22 mouse cellular contexts compared by ENCODE assay signal in the genomic region with DNA sequence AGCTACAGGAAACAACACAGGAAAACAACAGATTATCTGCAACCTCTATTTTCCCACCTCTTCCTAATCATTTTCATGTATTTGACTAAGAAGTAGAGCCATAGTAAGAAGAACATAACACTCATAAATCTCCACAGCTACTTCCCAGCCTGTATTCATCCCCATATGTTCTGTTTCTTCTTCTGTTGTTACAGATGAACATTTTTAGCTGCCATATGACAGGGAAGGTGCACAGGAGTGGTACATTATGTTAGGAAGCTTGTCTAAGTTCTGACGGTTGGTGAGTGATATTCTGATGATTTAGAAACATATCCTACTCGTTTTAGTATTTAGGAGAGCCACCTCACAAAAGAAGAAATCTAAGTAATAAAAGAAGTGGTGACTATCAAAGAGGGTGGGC.
DNase-seq lines count a peak whose midpoint lies in the region; ATAC-seq and TF ChIP-seq lines count a peak whose summit lies in the region.
"Had no signal": no experiment of that assay in that cellular context is flagged by ENCODE, and none has a peak within 500 bp of the region (broad histone marks: within the 10 kb centered on the region; RNA-seq: fewer than 3 reads in every experiment).

No protein-coding gene starts in this region.

- no peak for TF ChIP-seq POLR2A in cerebellum, adult 2 months (IDR thresholded peaks at IDR 0.05; ENCODE audit: borderline replicate concordance, insufficient read depth, low read length)

- H3K27me3 ChIP-seq in cerebellum, adult 2 months (ENCODE audit: control insufficient read depth, insufficient read depth, low read length) = no peaks in the 10 kb centered on the region
- H3K27me3 ChIP-seq: embryonic facial prominence, embryonic 15.5 days; forebrain, embryonic 15.5 days; heart, embryonic 13.5 days; hindbrain, embryonic 12.5 days had no signal

- no peak overlapping the region for H3K4me3 ChIP-seq in cerebellum, adult 2 months (replicated peaks; ENCODE audit: insufficient read depth, low read depth, low read length)
- H3K4me3 ChIP-seq: embryonic facial prominence, embryonic 15.5 days; erythroblast, embryonic 14.5 days; forebrain, embryonic 10.5 days; forebrain, embryonic 15.5 days; gastrocnemius, adult 2 months; heart, embryonic 13.5 days; hindbrain, embryonic 12.5 days had no signal

- TF ChIP-seq CTCF in cerebellum, adult 2 months (IDR thresholded peaks at IDR 0.05; ENCODE audit: borderline replicate concordance, insufficient read depth, low read depth, low read length) = no peak

- peak; percentile 97 for ATAC-seq in frontal cortex, adult (ENCODE audit: low TSS enrichment)
- ATAC-seq: forebrain, embryonic 15.5 days; hindbrain, embryonic 16.5 days had no signal

- no peak for DNase-seq in frontal cortex, postnatal 25 days (ENCODE audit: low spot score in 2 of 2)
- peak; percentile 20 to 72 for DNase-seq in left cerebral cortex, postnatal 25 days (ENCODE audit: low spot score in 2 of 2)
- DNase-seq in left cerebral cortex, adult 9 months (ENCODE audit: low spot score in 2 of 2) = no peak
- peak; percentile 43 for DNase-seq in layer of hippocampus, adult 9-10 months (ENCODE audit: low spot score)
- no peak for DNase-seq in embryo, embryonic 10.5 days (ENCODE audit: low spot score)
- DNase-seq in cerebellum, adult 2 months = no peak
- DNase-seq: adrenal gland, postnatal 14 days; cerebellum, adult 18-20 months; cerebellum, postnatal 10 days; embryo, embryonic 11 days; gastrocnemius, adult 2 months; gastrocnemius, postnatal 25 days; heart, adult 11 months; heart, postnatal 36 days had no signal

- H3K4me1 ChIP-seq in cerebellum, adult 2 months (ENCODE audit: control insufficient read depth, insufficient read depth, low read length) = no peaks in the 10 kb centered on the region
- H3K4me1 ChIP-seq: embryonic facial prominence, embryonic 15.5 days; forebrain, embryonic 10.5 days; forebrain, embryonic 15.5 days; heart, embryonic 13.5 days; hindbrain, embryonic 12.5 days had no signal

- intact Hi-C loops in left cerebral cortex, postnatal 25 days (cut with DNase I) = no loop called here

- H3K27ac ChIP-seq in cerebellum, adult 2 months (ENCODE audit: insufficient read depth, low read length) = no peak overlapping the region
- H3K27ac ChIP-seq: embryonic facial prominence, embryonic 15.5 days; forebrain, embryonic 10.5 days; forebrain, embryonic 15.5 days; gastrocnemius, adult 2 months; heart, embryonic 13.5 days; hindbrain, embryonic 12.5 days had no signal

- WGBS in cerebellum, adult 2 months = 64% methylated on average over 2 of the region's 2 CpGs

Comparison
In these comparisons a context has a peak if more than half of its experiments do, and no peak if none do; other contexts are left out.
1. DNase-seq: peak in left cerebral cortex, postnatal 25 days (2 of 2) and layer of hippocampus, adult 9-10 months (single experiment); none in frontal cortex, postnatal 25 days (0 of 2), left cerebral cortex, adult 9 months (0 of 2), embryo, embryonic 10.5 days (single experiment) and cerebellum, adult 2 months (0 of 2).